Mouse (Mus musculus) stomach, postnatal 0 days (tissue): Measurements from ENCODE around the gene Mmp28.

ENCODE experiments used
- CTCF ChIP-seq: IDR thresholded peaks from 2 replicates; pipeline ENCODE4 v1.5.1; 2016; ENCODE audit warnings: antibody characterized with exemption, low read depth, mild to moderate bottlenecking, moderate library complexity
- EP300 ChIP-seq: optimal IDR thresholded peaks from 2 replicates; pipeline ENCODE3; 2016; ENCODE audit warnings: antibody characterized with exemption

- TF ChIP-seq EP300 = no peak
- no peak for TF ChIP-seq CTCF
These were observed 65.2 kb downstream of the Mmp28 start for GRCm38 (mm10) chr11:83397626-83398025.
